Comparison of ENCODE assay signal across 1 mouse cellular context in the genomic region with DNA sequence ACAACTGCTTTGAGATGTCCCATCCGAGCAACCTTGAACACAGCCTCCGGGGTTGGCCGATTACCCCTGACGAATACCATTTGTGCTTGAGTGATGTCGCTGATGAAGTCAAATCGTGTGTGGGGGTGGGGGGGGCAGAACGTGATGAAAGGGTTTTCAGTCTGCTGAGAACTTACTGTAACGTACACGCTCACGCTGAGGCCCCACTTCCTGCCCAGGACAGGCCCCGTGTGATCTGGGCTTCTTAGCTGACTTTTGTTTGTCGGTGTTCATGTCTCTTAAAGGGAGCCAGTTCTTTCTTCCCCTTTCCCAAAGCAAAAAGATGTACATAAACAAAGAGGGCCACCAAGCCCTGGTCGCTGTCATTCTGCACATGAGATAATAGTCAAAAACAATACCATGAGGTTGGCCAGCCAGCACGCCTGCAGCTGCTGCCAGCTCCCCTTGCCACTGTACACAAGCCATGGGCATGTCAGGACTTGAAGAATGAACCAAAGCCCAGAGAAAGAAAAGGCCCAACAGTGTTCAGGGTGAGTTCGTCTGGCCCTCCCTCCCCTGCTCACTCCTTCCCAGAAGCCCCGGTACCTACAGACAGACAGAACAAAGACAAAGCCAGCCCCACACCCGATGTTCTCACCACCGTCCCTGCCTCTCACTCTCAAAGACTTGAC.
TF ChIP-seq lines count a peak whose summit lies in the region.

No protein-coding gene starts in this region.

TF ChIP-seq in CH12.LX, 34 proteins besides CTCF, POLR2A, EP300 and RAD21 (continued from another document):
- no peak for TF ChIP-seq ZMIZ1 (IDR thresholded peaks at IDR 0.05; ENCODE audit: low read depth, low read length)
- TF ChIP-seq SMC3 (IDR thresholded peaks at IDR 0.05; ENCODE audit: low read depth, low read length) = no peak
- no peak for TF ChIP-seq ZKSCAN1 (IDR thresholded peaks at IDR 0.05; ENCODE audit: borderline replicate concordance, low read depth, low read length)
- TF ChIP-seq GABPA (IDR thresholded peaks at IDR 0.05; ENCODE audit: insufficient replicate concordance, low read depth, low read length) = no peak
- peak; percentile 95 for TF ChIP-seq BHLHE40 (IDR thresholded peaks at IDR 0.05; ENCODE audit: low read depth, low read length)
- TF ChIP-seq NRF1 (IDR thresholded peaks at IDR 0.05; ENCODE audit: low read depth, low read length) = no peak
- 0 out of 2 replicates have a peak, but pooled peaks have one; percentile 14 for TF ChIP-seq TBP (conservative IDR thresholded peaks at IDR 0.05; ENCODE audit: low read depth, low read length)
- no peak for TF ChIP-seq MAZ (IDR thresholded peaks at IDR 0.05; ENCODE audit: low read depth, low read length)
- no peak for TF ChIP-seq HCFC1 (IDR thresholded peaks at IDR 0.05; ENCODE audit: low read depth, low read length)
- TF ChIP-seq USF1 (IDR thresholded peaks at IDR 0.05; ENCODE audit: low read depth, low read length) = no peak
- TF ChIP-seq RCOR1 (conservative IDR thresholded peaks at IDR 0.05; ENCODE audit: low read depth, low read length) = no peak
- no peak for TF ChIP-seq ZNF384 (IDR thresholded peaks at IDR 0.05; ENCODE audit: low read depth, low read length)
- peak; percentile 98 for TF ChIP-seq CHD1 (IDR thresholded peaks at IDR 0.05; ENCODE audit: low read depth, low read length)
- no peak; the same call in 1 of the 2 replicates for TF ChIP-seq SIN3A (IDR thresholded peaks at IDR 0.05; ENCODE audit: low read length)
- 0 out of 2 replicates have a peak, but pooled peaks have one; percentile 34 for TF ChIP-seq IRF4 (IDR thresholded peaks at IDR 0.05; ENCODE audit: low read depth, low read length)
- peak; percentile 87 for TF ChIP-seq MAX (IDR thresholded peaks at IDR 0.05; ENCODE audit: low read length)
- TF ChIP-seq JUN (IDR thresholded peaks at IDR 0.05; ENCODE audit: insufficient read depth, low read depth, low read length) = no peak
- TF ChIP-seq CHD2 (IDR thresholded peaks at IDR 0.05; ENCODE audit: low read length) = peak; percentile 31; the same call in 1 of the 2 replicates
- peak; percentile 48; the same call in 1 of the 2 replicates for TF ChIP-seq ELF1 (IDR thresholded peaks at IDR 0.05; ENCODE audit: low read depth, low read length)
- TF ChIP-seq MEF2A (IDR thresholded peaks at IDR 0.05; ENCODE audit: borderline replicate concordance, low read depth, low read length) = peak; percentile 49; the same call in 1 of the 2 replicates
- TF ChIP-seq USF2 (conservative IDR thresholded peaks at IDR 0.05; ENCODE audit: low read depth, low read length) = no peak
- no peak for TF ChIP-seq KAT2A (IDR thresholded peaks at IDR 0.05; ENCODE audit: insufficient replicate concordance, low read length)
- TF ChIP-seq ZC3H11A (IDR thresholded peaks at IDR 0.05; ENCODE audit: low read depth, low read length) = no peak
- no peak for TF ChIP-seq ETS1 (conservative IDR thresholded peaks at IDR 0.05; ENCODE audit: low read depth, low read length)
- no peak for TF ChIP-seq E2F4 (IDR thresholded peaks at IDR 0.05; ENCODE audit: insufficient replicate concordance, low read depth, low read length)
- no peak for TF ChIP-seq POLR2AphosphoS2 (IDR thresholded peaks at IDR 0.05; ENCODE audit: low read depth, low read length)
- no peak for TF ChIP-seq NELFE (IDR thresholded peaks at IDR 0.05; ENCODE audit: low read depth, low read length)
- TF ChIP-seq TCF12 (IDR thresholded peaks at IDR 0.05; ENCODE audit: low read depth, low read length) = peak; percentile 54; the same call in 1 of the 2 replicates
- TF ChIP-seq MYC (IDR thresholded peaks at IDR 0.05; ENCODE audit: low read depth, low read length) = peak; percentile 73
- TF ChIP-seq MAFK (IDR thresholded peaks at IDR 0.05; ENCODE audit: insufficient replicate concordance, low read length) = no peak
- TF ChIP-seq UBTF (IDR thresholded peaks at IDR 0.05; ENCODE audit: low read depth, low read length) = no peak
